Mouse (Mus musculus) colon, adult 2 months (tissue): ENCODE results near the gene Gm11555. TPM values are rescaled to one million over a fixed set of nuclear protein-coding genes. Genes with fewer than 3 reads are reported as not detected.

Source experiments
- polyA plus RNA-seq: library from polyadenylated mRNA; depleted of rRNA; stranded (reverse); fragments of >200 nt; gene quantifications from 2 replicates; pipeline ENCODE4 v1.2.3, GENCODE M21; 2012; rRNA removed

The Gm11555 gene
- polyA plus RNA-seq: not detected in 2 replicates

DNA sequence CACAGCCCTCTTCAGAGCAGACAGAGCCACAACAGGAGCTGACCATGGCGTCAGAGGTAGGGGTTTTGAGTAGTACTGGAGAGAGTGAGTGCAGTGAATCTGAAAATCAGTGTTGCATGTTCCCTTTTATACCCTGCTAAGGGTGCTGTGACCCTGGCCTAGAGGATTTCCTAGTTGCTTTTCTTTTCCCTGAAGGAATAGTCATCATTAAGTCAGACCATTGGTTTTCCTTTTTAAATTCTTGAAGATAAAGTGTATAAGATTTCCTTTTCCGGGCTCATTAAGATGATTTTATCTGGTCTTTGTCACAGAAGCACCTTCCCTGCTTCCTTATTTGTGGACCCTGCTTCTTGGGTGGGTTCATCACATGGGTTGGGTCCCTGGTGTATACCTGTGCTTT lies at the start of gene Gm11555:
TSS of gene Gm11555 (minus strand) at position 101 of the 400 bp plus-strand sequence.

DNA sequence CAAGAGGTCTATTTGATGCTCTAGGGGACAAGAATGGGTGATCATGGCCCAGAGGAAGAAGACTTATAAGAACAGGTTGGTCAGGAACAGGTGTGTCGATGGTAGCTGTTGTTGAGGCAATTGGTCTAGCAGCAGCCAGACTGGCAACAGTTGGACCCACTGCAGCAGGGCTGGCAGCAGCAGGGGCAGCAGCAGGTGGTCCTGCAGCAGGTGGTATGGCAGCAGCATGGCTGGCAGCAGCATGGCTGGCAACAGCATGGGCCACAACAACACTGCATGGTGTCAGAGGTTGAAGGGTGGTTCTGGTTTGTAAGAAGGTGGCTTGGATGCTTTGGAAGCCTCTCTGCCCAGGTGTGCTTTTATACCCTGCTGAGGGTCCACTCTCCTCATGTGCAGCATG lies 40.4 kb upstream of the Gm11555 start, which contains the start of gene Gm14190:
TSS of gene Gm14190 (minus strand) at position 278 of the 400 bp plus-strand sequence.

DNA sequence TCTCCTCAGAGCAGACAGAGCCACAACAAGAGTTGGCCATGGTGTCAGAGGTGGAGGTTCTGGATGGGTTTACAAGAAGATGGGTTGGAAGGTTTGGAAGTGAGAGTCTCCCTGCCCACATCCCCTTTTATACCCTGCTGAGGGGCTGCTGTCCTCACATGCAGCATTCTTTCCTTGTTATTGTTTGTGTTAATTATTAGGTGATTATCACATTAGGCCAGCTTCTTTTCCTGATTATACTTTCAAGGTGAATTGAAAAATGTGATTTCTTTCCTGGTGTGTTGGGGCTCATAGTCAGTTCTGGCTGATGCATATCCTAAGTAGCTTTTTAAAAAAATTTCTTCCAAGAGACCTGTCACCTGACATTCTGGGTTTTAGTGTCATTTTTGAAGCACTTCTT lies 15.8 kb upstream of the Gm11555 start, which contains the start of gene Krtap4-6:
TSS of gene Krtap4-6 (minus strand) at position 101 of the 400 bp plus-strand sequence.

DNA sequence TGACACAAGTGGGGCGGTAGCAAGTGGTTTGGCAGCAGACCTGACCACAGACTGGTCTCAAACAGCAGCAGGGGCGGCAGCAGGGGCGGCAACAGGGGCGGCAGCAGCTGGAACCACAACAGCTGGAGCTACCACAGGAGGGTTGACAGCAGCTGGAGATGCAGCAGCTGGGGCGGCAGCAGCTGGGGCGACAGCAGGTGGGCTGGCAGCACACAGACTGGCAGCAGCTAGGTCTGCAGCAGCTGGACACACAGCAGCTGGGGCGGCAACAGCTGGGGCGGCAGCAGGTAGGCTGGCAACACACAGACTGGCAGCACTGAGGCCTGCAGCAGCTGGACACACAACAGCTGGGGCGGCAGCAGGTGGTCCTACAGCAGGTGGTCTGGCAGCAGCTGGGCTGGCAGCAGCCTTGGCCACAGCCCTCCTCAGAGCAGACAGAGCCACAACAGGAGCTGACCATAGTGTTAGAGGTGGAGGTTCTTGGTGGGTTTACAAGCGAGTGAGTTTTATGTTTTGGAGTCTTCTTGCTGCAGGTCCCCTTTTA lies 8.5 kb upstream of the Gm11555 start, which contains the start of gene Gm11563:
TSS of gene Gm11563 (minus strand) at position 494 of the 544 bp plus-strand sequence.

DNA sequence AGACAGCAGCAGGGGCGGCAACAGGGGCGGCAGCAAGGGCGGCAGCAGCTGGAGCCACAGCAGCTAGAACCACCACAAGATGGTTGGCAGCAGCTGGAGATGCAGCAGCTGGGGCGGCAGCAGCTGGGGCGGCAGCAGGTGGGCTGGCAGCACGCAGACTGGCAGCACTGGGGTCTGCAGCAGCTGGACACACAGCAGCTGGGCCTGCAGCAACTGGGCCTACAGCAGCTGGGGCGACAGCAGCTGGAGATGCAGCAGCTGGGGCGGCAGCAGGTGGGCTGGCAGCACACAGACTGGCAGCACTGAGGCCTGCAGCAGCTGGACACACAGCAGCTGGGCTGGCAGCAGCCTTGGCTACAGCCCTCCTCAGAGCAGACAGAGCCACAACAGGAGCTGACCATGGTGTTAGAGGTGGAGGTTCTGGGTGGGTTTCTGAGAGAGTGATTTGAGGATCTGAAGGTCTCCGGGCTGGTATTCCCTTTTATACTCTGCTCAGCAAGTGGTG lies 6.3 kb downstream of the Gm11555 start, which contains the start of gene Krtap4-7:
TSS of gene Krtap4-7 (minus strand) at position 455 of the 505 bp plus-strand sequence.

DNA sequence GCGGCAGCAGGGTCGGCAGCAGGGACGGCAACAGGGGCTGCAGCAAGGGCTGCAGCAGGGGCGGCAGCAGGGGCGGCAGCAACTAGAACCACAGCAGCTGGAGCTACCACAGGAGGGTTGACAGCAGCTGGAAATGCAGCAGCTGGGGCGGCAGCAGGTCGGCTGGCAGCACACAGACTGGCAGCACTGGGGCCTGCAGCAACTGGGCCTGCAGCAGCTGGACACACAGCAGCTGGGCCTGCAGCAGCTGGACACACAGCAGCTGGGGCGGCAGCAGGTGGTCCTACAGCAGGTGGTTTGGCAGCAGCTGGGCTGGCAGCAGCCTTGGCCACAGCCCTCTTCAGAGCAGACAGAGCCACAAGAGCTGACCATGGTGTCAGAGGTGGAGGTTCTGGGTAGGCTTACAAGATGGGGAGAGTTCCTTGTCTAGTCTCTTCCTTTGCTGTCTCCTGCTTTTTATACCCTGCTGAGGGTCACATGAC lies 15.3 kb downstream of the Gm11555 start, which contains the start of gene Krtap4-2:
TSS of gene Krtap4-2 (minus strand) at position 432 of the 482 bp plus-strand sequence.

DNA sequence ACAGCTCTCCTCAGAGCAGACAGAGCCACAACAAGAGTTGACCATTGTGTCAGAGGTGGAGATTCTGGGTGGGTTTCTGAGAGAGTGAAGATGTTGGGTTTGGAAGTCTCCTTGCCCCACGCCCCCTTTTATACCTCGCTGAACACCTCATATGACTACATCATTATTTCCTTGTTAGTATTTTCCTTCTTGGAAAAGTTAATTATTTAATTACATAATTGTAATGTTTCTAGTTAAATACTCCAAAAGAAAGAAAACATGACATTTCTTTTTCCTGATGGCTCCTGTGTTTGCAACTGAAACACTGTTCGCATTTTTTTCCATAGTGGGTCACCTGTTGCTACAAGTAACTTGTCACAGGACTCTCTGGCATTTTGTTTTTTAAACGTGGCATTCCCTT lies 21.9 kb downstream of the Gm11555 start, which contains the start of gene Krtap4-1:
TSS of gene Krtap4-1 (minus strand) at position 101 of the 400 bp plus-strand sequence.

DNA sequence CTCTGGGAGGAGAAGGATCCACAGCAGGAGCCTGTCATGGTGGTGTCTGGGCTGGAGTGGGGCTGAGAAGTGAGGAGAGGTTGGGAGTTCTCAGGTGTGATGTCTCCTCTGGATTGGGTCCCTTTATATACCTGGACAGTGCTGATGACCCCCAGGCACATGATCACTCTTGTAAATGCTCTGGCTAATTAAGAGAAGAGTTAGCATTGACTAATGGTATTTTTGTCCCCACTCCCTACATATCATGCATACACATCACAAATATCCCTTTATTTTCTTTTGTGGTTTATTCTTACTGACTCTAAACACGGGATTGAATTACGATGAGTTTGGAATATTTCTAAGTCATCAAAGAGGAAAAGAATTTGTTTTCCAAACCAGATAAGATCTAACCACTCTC lies 29.7 kb downstream of the Gm11555 start, which contains the start of gene Gm11562:
TSS of gene Gm11562 (minus strand) at position 101 of the 400 bp plus-strand sequence.

DNA sequence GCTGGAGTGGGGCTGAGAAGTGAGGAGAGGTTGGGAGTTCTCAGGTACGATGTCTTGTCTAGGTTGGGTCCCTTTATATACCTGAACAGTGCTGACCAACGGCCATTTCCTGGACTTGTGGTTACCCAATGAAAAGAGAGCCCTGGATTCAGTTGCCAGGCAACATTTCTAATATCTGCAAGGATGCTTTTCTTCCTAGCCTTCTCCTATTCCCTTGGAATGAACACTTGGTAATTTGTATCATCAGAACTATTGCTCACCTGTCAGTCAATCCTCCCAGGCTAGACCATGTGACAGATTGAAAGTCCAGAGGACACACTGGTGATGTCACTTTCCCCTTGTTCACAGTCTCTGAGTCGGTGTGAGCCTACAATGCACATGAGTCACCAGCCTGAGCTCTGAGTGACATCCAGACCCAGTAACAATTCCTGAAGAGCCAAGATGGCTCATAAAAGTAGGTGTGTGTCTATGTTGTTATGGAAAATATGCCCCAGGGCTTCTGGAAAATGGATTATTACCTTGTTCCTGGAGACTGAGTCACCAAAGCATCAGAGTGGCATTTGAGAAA lies 35.2 kb downstream of the Gm11555 start, which contains the start of gene Krtap2-4:
TSS of gene Krtap2-4 (minus strand) at position 51 of the 568 bp plus-strand sequence.

DNA sequence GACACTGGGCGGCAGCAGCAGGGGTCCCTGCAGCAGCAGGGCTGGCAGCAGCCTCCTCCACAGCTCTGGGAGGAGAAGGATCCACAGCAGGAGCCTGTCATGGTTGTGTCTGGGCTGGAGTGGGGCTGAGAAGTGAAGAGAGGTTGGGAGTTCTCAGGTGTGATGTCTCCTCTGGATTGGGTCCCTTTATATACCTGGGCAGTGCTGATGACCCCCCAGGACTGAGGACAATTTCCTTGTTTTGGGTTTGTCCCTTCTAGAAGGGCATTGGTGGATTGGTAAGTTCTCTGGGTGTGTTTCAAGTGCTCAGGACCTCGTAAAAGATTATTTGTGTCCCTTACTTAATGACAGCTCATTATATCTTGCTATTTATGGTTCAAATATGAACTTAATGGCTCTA lies 39.9 kb downstream of the Gm11555 start, which contains the start of gene Gm11937:
TSS of gene Gm11937 (minus strand) at position 101 of the 400 bp plus-strand sequence.

DNA sequence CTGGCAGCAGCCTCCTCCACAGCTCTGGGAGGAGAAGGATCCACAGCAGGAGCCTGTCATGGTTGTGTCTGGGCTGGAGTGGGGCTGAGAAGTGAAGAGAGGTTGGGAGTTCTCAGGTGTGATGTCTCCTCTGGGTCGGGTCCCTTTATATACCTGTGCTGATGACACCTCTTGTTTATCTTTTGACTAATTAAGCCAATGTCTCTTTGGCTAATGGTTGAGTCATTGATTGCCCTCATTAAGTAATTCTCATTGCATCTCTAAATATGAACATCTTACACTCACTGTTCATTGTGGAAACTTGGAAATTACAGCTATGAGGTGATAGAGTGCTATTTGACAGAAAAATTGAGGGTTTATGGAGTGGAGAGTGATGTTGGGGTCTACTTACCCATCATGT lies 46.8 kb downstream of the Gm11555 start, which contains the start of gene Gm11938:
TSS of gene Gm11938 (minus strand) at position 101 of the 400 bp plus-strand sequence.

Other genes with a start within 250 kb of the Gm11555 start
- 1.7 and 1.8 TPM in 2 replicates for gene Krt12, start 228.0 kb downstream of the Gm11555 start, polyA plus RNA-seq
- gene Krt20, start 212.1 kb downstream of the Gm11555 start, polyA plus RNA-seq: 244 and 256 TPM in 2 replicates
- 4.5 and 4.7 TPM in 2 replicates for gene Krt23, start 157.1 kb downstream of the Gm11555 start, polyA plus RNA-seq
- gene Krt39, start 128.9 kb downstream of the Gm11555 start, polyA plus RNA-seq: not detected in 2 replicates
- gene Krt40, start 107.1 kb downstream of the Gm11555 start, polyA plus RNA-seq: not detected in 2 replicates
- gene Krtap3-3, start 99.4 kb downstream of the Gm11555 start, polyA plus RNA-seq: not detected in 2 replicates
- not detected in 2 replicates for gene Krtap3-2, start 93.4 kb downstream of the Gm11555 start, polyA plus RNA-seq
- not detected in 2 replicates for gene Gm11939, start 90.8 kb downstream of the Gm11555 start, polyA plus RNA-seq
- gene Krtap3-1, start 83.6 kb downstream of the Gm11555 start, polyA plus RNA-seq: 3.7 and 4.5 TPM in 2 replicates
- gene Krtap1-5, start 69.2 kb downstream of the Gm11555 start, polyA plus RNA-seq: not detected in 2 replicates
- not detected in 2 replicates for gene Krtap1-4, start 66.6 kb downstream of the Gm11555 start, polyA plus RNA-seq
- not detected in 2 replicates for gene Krtap1-3, start 58.9 kb downstream of the Gm11555 start, polyA plus RNA-seq
- not detected in 2 replicates for gene Krtap9-3, start 52.1 kb downstream of the Gm11555 start, polyA plus RNA-seq
- gene Gm11938, start 46.9 kb downstream of the Gm11555 start, polyA plus RNA-seq: not detected in 2 replicates
- not detected in 2 replicates for gene Gm11937, start 40.0 kb downstream of the Gm11555 start, polyA plus RNA-seq
- not detected in 2 replicates for gene Krtap2-4, start 35.4 kb downstream of the Gm11555 start, polyA plus RNA-seq
- 1.3 TPM in 1 of 2 replicates, not detected in the other for gene Gm11562, start 29.8 kb downstream of the Gm11555 start, polyA plus RNA-seq
- gene Krtap4-1, start 22.0 kb downstream of the Gm11555 start, polyA plus RNA-seq: not detected in 2 replicates
- gene Krtap4-2, start 15.2 kb downstream of the Gm11555 start, polyA plus RNA-seq: not detected in 2 replicates
- gene Krtap4-7, start 6.1 kb downstream of the Gm11555 start, polyA plus RNA-seq: not detected in 2 replicates
- not detected in 2 replicates for gene Gm11563, start 8.7 kb upstream of the Gm11555 start, polyA plus RNA-seq
- not detected in 2 replicates for gene Krtap4-6, start 15.7 kb upstream of the Gm11555 start, polyA plus RNA-seq
- not detected in 2 replicates for gene Gm14190, start 40.5 kb upstream of the Gm11555 start, polyA plus RNA-seq
- gene Gm14180, start 84.1 kb upstream of the Gm11555 start, polyA plus RNA-seq: not detected in 2 replicates
- not detected in 2 replicates for gene Gm11595, start 122.7 kb upstream of the Gm11555 start, polyA plus RNA-seq
- not detected in 2 replicates for gene Krtap4-8, start 130.5 kb upstream of the Gm11555 start, polyA plus RNA-seq
- gene Krtap4-9, start 135.0 kb upstream of the Gm11555 start, polyA plus RNA-seq: not detected in 2 replicates
- gene Gm11596, start 143.2 kb upstream of the Gm11555 start, polyA plus RNA-seq: not detected in 2 replicates
- gene Gm11569, start 148.7 kb upstream of the Gm11555 start, polyA plus RNA-seq: 0.33 TPM in 1 of 2 replicates, not detected in the other
- not detected in 2 replicates for gene Gm11554, start 154.2 kb upstream of the Gm11555 start, polyA plus RNA-seq
- not detected in 2 replicates for gene Krtap4-13, start 159.7 kb upstream of the Gm11555 start, polyA plus RNA-seq
- not detected in 2 replicates for gene Gm11564, start 165.4 kb upstream of the Gm11555 start, polyA plus RNA-seq
- not detected in 2 replicates for gene 2300003K06Rik, start 187.8 kb upstream of the Gm11555 start, polyA plus RNA-seq
- gene Krtap4-16, start 201.4 kb upstream of the Gm11555 start, polyA plus RNA-seq: 0.13 TPM in 1 of 2 replicates, not detected in the other
- gene Gm11568, start 207.7 kb upstream of the Gm11555 start, polyA plus RNA-seq: not detected in 2 replicates
- gene Gm11559, start 214.2 kb upstream of the Gm11555 start, polyA plus RNA-seq: not detected in 2 replicates
- gene Krtap9-1, start 223.2 kb upstream of the Gm11555 start, polyA plus RNA-seq: not detected in 2 replicates
- not detected in 2 replicates for gene Gm11567, start 229.0 kb upstream of the Gm11555 start, polyA plus RNA-seq